Mouse (Mus musculus) liver, embryonic 15.5 days (tissue): ENCODE results near the gene Ssbp1. TPM values are rescaled to one million over a fixed set of nuclear protein-coding genes. Genes with fewer than 3 reads are reported as not detected.
A peak's percentile ranks its signal among the peaks of the same experiment; 100 is the strongest.

Source experiments
- ATAC-seq: fragments of 200-750 bp; cut with Nextera tagmentation; 2 replicates; pipeline ENCODE4 v1.8.0; 2017; ENCODE audit warnings: moderate number of reproducible peaks, mild to moderate bottlenecking, moderate library complexity; ENCODE audit not compliant: insufficient read depth
- H3K27ac ChIP-seq: fragments of 300-500 bp; sonication (generic); replicated peaks from 2 replicates; pipeline ENCODE4 v1.5.1; 2015; ENCODE audit warnings: mild to moderate bottlenecking, inconsistent platforms
- H3K27me3 ChIP-seq: fragments of 300-500 bp; sonication (generic); 2 replicates; pipeline ENCODE4 v1.6.1; 2015; ENCODE audit warnings: mild to moderate bottlenecking, inconsistent platforms
- H3K36me3 ChIP-seq: fragments of 300-500 bp; sonication (generic); replicated peaks from 2 replicates; pipeline ENCODE4 v1.6.1; 2015; ENCODE audit warnings: moderate library complexity, mild to moderate bottlenecking, inconsistent platforms
- H3K4me1 ChIP-seq: fragments of 300-500 bp; sonication (generic); replicated peaks from 2 replicates; pipeline ENCODE4 v1.6.1; 2015; ENCODE audit warnings: inconsistent platforms
- H3K4me2 ChIP-seq: fragments of 300-500 bp; sonication (generic); 2 replicates; pipeline ENCODE4 v1.6.1; 2015; ENCODE audit warnings: moderate library complexity, mild to moderate bottlenecking, inconsistent platforms
- H3K4me3 ChIP-seq: fragments of 300-500 bp; sonication (generic); replicated peaks from 2 replicates; pipeline ENCODE4 v1.5.1; 2015; ENCODE audit warnings: mild to moderate bottlenecking, inconsistent platforms
- H3K9ac ChIP-seq: fragments of 300-500 bp; sonication (generic); 2 replicates; pipeline ENCODE4 v1.6.1; 2015; ENCODE audit warnings: moderate library complexity, mild to moderate bottlenecking, inconsistent platforms
- H3K9me3 ChIP-seq: fragments of 300-500 bp; sonication (generic); replicated peaks from 2 replicates; pipeline ENCODE4 v1.6.1; 2016; ENCODE audit warnings: inconsistent platforms
- WGBS: fragments of 180-500 bp; shearing (Covaris S2); methylation state at CpG from one replicate; pipeline ENCODE4 v1.1.7; 2015; ENCODE audit warnings: mixed read lengths; ENCODE audit not compliant: insufficient replicate concordance; 5-methylcytosine and 5-hydroxymethylcytosine counted together
- polyA plus RNA-seq: library from polyadenylated mRNA; unstranded; fragments of >200 nt; fragmentation: Nextera tagmentation; extraction: Ambion mirVana; gene quantifications from 2 replicates; pipeline ENCODE4 v1.2.1, GENCODE M21; 2015

The Ssbp1 gene
- polyA plus RNA-seq, result 45.7 and 53.0 TPM in 2 replicates

- ATAC-seq, result peak; percentile 93
- H3K27me3 ChIP-seq, result no peaks in the 10 kb centered on the region
- H3K4me2 ChIP-seq, result peak within 1 kb of the TSS; percentile 78
- peak within 1 kb of the TSS; percentile 85 for H3K27ac ChIP-seq
- no peaks in the 10 kb centered on the region for H3K9me3 ChIP-seq
- H3K9ac ChIP-seq, result peak within 1 kb of the TSS; percentile 78
- peaks cover 15% of the 10 kb centered on the region for H3K4me1 ChIP-seq
- under 1% methylated on average over 54 of the region's 54 CpGs for WGBS
- peak within 1 kb of the TSS; percentile 80 for H3K4me3 ChIP-seq
- H3K36me3 ChIP-seq, result peaks cover 21% of the 10 kb centered on the region
Observed at GRCm38 (mm10) chr6:40470916-40471719, at the start of gene Ssbp1. TSS of gene Ssbp1 (plus strand) at chr6:40471352.

DNA sequence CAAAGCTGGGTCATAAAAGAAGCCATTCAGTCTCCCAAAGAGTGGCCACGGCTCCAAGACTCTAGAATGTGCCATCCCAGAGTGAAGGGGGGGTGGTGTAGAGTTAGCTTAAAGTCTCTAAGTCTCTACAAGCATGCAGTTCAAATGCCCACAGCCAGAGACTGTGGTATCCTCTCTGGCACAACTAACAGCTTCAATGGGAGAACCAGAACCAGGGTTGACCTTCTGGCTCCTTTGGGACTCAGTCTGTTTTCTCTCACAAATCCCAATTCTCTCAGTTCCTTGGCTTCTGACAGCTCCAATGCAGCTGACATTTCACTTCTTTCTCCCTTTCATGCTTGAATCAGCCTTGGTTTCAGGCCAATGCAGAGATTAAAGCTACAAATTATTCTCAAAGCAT, 48.1 kb upstream of the Ssbp1 start:
- Histone ChIP-seq H3K9me3 (no peaks in the 10 kb centered on the region), H3K4me2 (no peak overlapping the region), H3K4me1 (no peaks in the 10 kb centered on the region), H3K27me3 (no peaks in the 10 kb centered on the region), H3K27ac (no peak overlapping the region), H3K36me3 (no peaks in the 10 kb centered on the region), H3K4me3 (no peak overlapping the region), H3K9ac (no peak overlapping the region)
- WGBS, result 65% methylated on average over 1 of the region's 1 CpGs
- ATAC-seq, result no peak

GRCm38 (mm10) chr6:40423774-40424173, 47.4 kb upstream of the Ssbp1 start:
- H3K36me3 ChIP-seq, result no peaks in the 10 kb centered on the region
- ATAC-seq, result no peak
- H3K9ac ChIP-seq, result no peak overlapping the region
- no peak overlapping the region for H3K4me2 ChIP-seq
- no peak overlapping the region for H3K27ac ChIP-seq
- no peaks in the 10 kb centered on the region for H3K4me1 ChIP-seq
- no peak overlapping the region for H3K4me3 ChIP-seq
- H3K27me3 ChIP-seq, result no peaks in the 10 kb centered on the region
- 58% methylated on average over 1 of the region's 1 CpGs for WGBS
- no peaks in the 10 kb centered on the region for H3K9me3 ChIP-seq

DNA sequence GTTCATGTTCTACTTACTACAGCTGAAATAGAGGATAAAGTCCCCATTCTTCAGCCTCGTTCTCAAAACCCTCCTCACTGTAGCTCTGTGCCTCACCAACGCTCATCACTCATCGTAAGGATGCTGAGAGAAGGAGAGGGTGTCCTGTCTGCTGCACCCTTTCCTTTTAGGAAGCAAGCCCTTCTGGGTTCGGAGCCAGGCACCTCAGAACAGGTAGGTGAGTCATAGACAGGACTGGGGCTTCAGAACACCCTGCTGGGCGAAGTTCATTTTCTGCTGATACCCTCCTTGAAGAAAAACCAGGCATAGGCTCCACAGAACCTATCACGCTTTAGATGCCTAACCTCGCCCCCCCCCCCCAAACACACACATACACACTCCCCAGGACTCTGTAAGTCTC, 43.7 kb upstream of the Ssbp1 start:
- no peak for ATAC-seq
- Histone ChIP-seq H3K27me3 (peaks cover 3% of the 10 kb centered on the region; the same call in 1 of the 2 replicates), H3K9ac (no peak overlapping the region), H3K9me3 (no peaks in the 10 kb centered on the region), H3K27ac (no peak overlapping the region), H3K4me2 (no peak overlapping the region), H3K36me3 (no peaks in the 10 kb centered on the region), H3K4me3 (no peak overlapping the region), H3K4me1 (0 out of 2 replicates have a peak, but pooled peaks cover 6% of the 10 kb centered on the region)
- 58% methylated on average over 7 of the region's 7 CpGs for WGBS

DNA sequence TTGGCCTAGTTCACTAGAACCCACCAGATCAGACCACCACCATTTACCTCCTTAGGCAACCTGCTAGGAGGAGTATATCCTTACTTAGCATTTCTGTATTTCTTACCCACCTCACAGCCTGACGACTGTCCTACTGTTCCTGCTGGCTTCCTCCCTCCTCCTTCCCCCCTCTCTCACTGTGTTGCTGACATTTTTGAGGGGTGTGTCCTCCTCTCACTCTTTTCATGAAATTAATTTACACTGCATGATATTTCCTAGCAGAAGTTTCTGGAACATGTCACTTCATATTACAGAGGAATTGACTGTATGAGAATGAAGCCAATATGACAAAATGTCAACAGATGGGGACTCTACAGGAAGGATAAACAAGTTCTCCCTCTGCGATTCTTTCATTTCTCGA, 42.5 kb upstream of the Ssbp1 start:
- peaks cover 15% of the 10 kb centered on the region for H3K27me3 ChIP-seq
- H3K4me2 ChIP-seq, result no peak overlapping the region
- 0 out of 2 replicates have a peak, but pooled peaks cover 6% of the 10 kb centered on the region for H3K4me1 ChIP-seq
- 49% methylated on average over 3 of the region's 3 CpGs for WGBS
- no peak overlapping the region for H3K27ac ChIP-seq
- no peak overlapping the region for H3K9ac ChIP-seq
- H3K9me3 ChIP-seq, result no peaks in the 10 kb centered on the region
- no peak overlapping the region for H3K4me3 ChIP-seq
- ATAC-seq, result no peak
- no peaks in the 10 kb centered on the region for H3K36me3 ChIP-seq

DNA sequence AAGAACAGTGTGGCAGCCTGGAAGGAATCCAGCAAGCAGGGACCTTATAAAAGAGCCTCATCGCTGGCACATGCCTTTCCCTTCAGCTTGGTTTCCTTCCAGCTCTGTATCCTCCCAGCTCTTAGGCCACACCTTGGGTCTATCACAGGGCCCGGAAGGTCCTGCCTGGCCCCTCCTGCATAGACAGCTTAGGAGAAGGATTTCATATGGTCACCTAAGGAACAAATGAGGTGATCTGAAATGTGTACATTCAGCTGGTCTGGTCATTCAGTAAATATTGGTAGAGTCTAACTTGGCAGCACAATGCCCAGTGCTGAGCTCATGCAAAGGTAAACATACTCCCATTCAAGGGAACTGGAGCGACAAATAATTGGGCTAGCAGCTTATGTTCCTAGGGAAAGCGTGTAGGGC, 41.6 kb upstream of the Ssbp1 start:
- H3K9me3 ChIP-seq, result no peaks in the 10 kb centered on the region
- no peak overlapping the region for H3K27ac ChIP-seq
- H3K4me1 ChIP-seq, result 0 out of 2 replicates have a peak, but pooled peaks cover 6% of the 10 kb centered on the region
- no peak overlapping the region for H3K4me2 ChIP-seq
- no peak overlapping the region for H3K4me3 ChIP-seq
- peak; percentile 37; the same call in 1 of the 2 replicates for ATAC-seq
- no peak overlapping the region for H3K9ac ChIP-seq
- H3K36me3 ChIP-seq, result no peaks in the 10 kb centered on the region
- H3K27me3 ChIP-seq, result peaks cover 23% of the 10 kb centered on the region
- 71% methylated on average over 4 of the region's 4 CpGs for WGBS

DNA sequence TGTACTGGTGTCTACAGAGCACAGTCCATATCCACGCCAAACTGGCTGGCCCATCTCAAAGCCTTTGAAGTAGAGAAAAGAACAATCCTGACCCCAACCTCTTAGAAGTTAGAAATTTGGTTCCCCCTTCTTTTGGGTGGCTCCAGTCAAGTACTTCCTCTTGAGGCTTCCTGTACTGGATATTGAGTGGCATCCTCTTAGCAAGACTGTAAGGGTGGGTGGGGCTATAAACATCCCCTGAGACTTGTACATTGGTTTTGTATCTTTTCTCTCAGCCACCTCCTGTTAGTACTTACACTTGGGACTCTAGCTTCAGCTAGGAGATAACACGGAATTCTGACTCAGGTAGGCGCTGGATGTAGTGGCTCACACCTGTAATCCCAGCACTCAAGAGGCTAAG, 40.9 kb upstream of the Ssbp1 start:
- H3K27me3 ChIP-seq, result peaks cover 30% of the 10 kb centered on the region
- no peak overlapping the region for H3K9ac ChIP-seq
- no peaks in the 10 kb centered on the region for H3K36me3 ChIP-seq
- ATAC-seq, result no peak
- no peak overlapping the region for H3K4me2 ChIP-seq
- no peak overlapping the region for H3K4me3 ChIP-seq
- H3K9me3 ChIP-seq, result no peaks in the 10 kb centered on the region
- H3K4me1 ChIP-seq, result peaks cover 11% of the 10 kb centered on the region; the same call in 1 of the 2 replicates
- H3K27ac ChIP-seq, result no peak overlapping the region
- 32% methylated on average over 3 of the region's 3 CpGs for WGBS

- Histone ChIP-seq H3K36me3 (no peaks in the 10 kb centered on the region), H3K27me3 (peaks cover 36% of the 10 kb centered on the region), H3K9ac (no peak overlapping the region), H3K4me1 (peaks cover 15% of the 10 kb centered on the region), H3K9me3 (no peaks in the 10 kb centered on the region), H3K27ac (no peak overlapping the region), H3K4me2 (no peak overlapping the region), H3K4me3 (no peak overlapping the region)
- ATAC-seq, result no peak
- WGBS, result 49% methylated on average over 3 of the region's 3 CpGs
Observed at GRCm38 (mm10) chr6:40430878-40431277, 40.3 kb upstream of the Ssbp1 start.

GRCm38 (mm10) chr6:40431356-40431755, 39.8 kb upstream of the Ssbp1 start:
- H3K4me1 ChIP-seq, result peaks cover 18% of the 10 kb centered on the region
- no peaks in the 10 kb centered on the region for H3K36me3 ChIP-seq
- ATAC-seq, result no peak
- H3K4me3 ChIP-seq, result no peak overlapping the region
- H3K9me3 ChIP-seq, result no peaks in the 10 kb centered on the region
- H3K27ac ChIP-seq, result no peak overlapping the region
- H3K27me3 ChIP-seq, result peaks cover 41% of the 10 kb centered on the region
- no peak overlapping the region for H3K4me2 ChIP-seq
- no peak overlapping the region for H3K9ac ChIP-seq
- 29% methylated on average over 4 of the region's 4 CpGs for WGBS

- Histone ChIP-seq H3K4me1 (peaks cover 19% of the 10 kb centered on the region), H3K36me3 (no peaks in the 10 kb centered on the region), H3K9me3 (no peaks in the 10 kb centered on the region), H3K27me3 (peaks cover 46% of the 10 kb centered on the region), H3K9ac (no peak overlapping the region), H3K4me2 (no peak overlapping the region), H3K4me3 (no peak overlapping the region), H3K27ac (no peak overlapping the region)
- ATAC-seq, result no peak
Observed at GRCm38 (mm10) chr6:40431812-40432211, 39.3 kb upstream of the Ssbp1 start.

DNA sequence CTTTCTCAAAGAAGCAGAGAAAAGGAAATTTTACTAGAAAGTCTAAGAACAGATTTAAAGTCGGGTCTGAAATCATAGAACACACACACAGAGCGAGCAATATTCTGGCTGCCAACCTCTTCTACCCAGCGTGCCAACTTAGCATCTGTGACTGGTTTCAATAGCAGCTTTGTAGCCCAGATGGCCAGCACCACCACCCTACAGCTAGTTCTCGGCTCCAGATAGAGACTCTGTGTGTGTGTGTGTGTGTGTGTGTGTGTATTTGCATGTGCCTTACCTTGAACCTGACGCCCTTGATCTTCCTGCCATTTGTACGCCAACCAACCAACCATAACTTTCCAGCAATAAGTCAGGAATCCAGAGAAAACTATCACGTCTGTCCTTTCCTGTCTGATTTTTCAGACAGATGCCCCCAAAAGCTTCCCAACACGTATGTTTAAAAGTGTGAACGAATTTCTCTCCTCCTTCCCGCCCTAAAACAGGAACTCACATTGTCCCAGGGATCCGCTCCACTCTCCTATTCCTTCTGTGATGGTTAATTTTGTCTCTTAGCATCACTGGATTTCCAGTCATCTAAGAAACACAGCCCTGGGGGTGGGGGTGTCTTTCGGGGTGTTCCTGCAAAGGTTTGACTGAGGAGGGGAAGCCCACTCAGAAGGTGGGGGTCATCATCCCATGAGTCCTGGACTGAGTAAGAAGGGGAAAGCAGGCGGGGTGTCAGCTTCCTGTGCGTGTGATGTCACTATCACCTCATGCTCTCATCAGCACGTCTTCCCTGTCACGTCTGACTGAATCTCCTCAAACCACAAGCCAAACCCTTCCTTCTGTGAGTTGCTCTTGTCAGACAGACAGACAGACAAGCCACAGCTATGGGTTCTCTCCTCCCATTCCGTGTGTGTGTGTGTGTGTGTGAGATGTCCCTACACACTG, 38.5 kb upstream of the Ssbp1 start:
- Histone ChIP-seq H3K4me1 (peaks cover 19% of the 10 kb centered on the region), H3K4me3 (no peak overlapping the region), H3K36me3 (no peaks in the 10 kb centered on the region), H3K27me3 (peaks cover 54% of the 10 kb centered on the region), H3K9me3 (no peaks in the 10 kb centered on the region), H3K4me2 (no peak overlapping the region), H3K9ac (no peak overlapping the region), H3K27ac (no peak overlapping the region)
- ATAC-seq, result no peak
- WGBS, result 60% methylated on average over 17 of the region's 17 CpGs
